Mouse (Mus musculus) kidney, postnatal 14 days (tissue): ENCODE measurements around the gene Plxna2.
A peak's percentile ranks its signal among the peaks of the same experiment; 100 is the strongest.

ENCODE experiments used
- DNase-seq: peaks from one replicate; pipeline ENCODE4 v3.0.0; 2022; ENCODE audit warnings: mixed read lengths

The Plxna2 gene

DNA sequence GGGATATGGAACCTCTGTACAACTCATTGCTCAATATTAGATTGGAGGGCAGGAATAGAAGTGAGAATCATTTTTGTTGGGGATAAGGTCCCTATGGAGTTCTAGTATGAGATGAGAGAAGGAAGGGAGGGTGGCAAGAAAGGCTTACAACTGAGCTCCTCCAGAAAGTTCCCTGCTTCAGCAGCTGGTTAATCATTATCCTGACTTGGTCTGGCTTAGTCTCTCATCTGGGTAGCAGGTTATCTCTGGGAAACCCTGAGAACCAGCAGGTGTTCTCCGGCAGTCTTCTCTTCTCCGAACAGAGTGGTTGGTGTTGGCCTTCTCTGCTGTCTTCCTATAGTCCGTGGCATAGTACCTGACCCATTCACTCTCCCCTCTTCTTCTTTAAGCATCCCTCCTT lies 5.6 kb downstream of the Plxna2 start:
- DNase-seq, result peak; percentile 56

DNA sequence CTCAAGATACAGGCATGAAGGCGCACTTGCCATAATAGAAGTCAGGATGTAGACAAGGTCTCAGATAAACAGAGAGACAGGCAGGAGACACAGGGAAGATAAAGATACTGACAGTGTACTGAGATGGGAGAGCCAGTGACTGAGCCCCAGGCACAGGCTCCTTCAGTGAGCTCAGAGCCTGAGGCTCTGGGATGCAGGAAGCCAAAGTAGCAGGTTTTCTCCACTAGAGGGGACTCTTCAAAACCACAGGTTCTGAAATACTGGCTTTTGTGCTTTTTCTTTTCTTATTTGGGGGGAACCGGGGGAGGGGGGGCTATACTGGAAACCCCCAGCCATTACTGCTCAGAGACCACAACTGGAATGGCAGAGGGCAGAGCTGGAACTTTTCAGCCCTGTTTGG lies 6.4 kb downstream of the Plxna2 start:
- DNase-seq, result peak; percentile 44

DNA sequence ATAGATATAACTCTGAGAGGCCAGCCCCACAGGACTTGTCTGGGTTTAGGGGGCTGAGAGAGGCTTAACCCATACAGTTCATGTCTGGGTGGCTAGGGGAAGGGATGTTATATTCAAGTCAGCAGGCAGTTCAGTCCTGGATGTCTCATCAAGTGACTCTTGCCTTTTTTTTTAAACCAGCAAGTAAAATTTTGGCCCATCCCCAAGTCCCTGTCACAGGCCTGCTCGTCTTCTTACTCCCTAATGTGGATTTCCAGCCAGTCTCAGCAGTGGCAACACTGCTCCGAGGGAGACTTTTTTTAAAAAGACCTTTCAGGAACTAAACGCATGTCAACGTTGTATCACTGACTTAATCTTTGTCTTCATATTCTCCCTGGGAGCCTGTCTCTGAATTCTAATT lies 7.0 kb downstream of the Plxna2 start:
- peak; percentile 43 for DNase-seq

DNA sequence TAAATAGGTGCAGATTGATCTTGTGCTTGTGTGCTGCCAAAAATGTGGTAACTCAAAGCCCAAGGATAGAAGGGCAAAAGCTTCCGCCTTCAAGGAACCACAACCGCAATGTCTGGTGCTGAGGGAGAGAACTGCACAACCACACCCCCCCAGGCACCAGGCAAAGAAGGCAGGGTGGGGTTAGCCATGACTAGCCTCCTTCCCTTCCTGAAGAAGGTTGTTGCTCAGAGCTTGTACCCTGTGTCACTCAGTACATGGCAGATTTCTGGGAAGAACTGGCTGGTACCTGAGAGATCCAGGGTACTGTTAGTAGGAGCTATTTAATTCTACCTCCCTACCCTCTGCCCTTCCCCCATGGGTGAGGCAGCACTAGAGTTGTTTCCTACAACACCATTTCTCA lies 8.1 kb downstream of the Plxna2 start:
- peak; percentile 37 for DNase-seq

DNA sequence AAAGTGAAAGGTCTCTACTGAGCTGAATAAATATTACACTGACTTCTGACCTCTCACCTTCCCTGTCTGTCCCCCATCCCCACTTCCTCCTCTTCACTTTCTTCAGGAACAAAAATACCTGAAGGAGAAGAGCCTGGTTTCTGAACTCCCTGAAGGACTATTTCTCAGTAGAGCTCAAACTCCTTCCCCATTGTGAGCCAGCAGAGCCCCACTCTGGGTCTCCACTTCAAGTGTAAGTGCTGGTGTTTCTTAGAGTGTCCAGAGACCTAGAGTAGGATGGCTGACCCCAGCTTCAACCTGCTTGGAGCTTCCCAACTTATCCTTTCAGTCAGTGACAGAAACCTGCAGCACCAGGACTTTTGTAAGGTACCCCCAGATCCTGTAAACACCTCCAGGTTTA lies 9.3 kb downstream of the Plxna2 start:
- DNase-seq, result no peak

DNA sequence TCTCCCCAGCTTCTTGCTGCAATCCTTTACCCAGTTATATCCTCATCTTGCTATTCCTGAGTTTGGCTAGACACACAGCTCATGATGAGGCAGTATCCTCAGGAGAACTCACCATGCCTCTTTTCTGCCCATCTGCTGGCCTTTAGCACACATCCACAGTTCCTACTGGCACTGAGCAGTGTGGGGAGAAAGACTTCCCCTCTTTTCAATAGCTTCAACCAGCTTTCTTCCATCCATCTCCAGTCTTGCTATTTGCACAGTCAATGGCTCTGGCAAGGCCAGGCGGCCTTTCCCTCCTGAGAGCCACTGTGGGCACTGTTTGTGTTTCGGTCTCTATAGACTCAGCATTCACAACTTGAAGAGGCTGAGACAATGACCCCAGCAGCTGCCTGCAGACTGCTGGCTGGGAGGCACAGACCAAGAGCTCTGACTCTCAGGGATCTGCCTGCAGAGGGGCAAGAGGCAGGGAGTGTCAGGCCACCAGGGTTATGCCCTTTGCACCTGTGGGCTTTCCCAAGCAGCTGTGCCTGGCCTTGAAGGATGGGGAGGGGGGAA lies 11.2 kb downstream of the Plxna2 start:
- DNase-seq, result no peak

DNA sequence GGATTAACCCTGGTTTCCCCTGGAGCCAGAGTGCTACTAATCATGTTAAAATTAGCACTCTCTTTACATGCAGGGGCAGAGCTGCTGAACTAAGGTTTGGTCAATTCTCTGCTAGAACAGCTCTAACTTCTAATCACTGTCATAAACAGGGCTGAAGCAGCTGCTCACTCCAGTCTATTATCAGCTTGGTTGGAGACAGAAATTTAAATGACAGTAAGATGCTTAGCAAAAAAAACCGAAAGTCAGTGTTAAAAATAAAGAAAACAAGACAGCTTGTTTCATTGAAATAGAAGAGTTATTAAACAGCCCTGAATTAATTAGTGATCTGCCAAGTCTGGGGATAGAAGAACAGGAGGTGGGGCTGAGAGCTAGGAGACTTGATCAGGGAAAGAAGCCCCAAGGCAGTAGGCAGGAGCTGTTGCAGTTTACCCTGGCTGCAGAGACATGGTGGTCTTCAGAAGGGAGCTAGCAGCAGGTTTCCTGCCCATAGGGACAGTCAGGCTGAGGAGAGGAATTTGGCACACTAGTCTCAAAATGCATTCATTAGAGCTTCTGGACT lies 12.6 kb downstream of the Plxna2 start:
- DNase-seq, result no peak

DNA sequence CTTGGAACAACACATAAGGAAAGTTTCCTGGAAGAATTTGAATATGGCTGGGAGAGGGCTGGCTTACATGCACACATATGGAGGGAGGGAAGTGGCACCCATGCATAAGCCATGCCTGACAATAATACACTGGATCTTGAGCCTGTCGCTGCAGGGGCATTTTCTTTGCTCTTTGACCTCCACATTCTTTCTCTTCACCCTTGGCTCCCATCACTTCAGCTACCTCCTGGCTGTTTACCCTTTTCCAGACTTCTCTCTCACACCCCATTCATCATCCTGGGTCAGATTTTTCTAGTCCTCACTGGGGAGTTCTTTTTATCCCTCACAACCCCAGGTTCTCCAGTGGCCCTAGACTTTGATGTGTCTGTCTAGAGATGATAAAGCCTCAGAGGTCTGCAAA lies 13.6 kb downstream of the Plxna2 start:
- DNase-seq, result no peak

DNA sequence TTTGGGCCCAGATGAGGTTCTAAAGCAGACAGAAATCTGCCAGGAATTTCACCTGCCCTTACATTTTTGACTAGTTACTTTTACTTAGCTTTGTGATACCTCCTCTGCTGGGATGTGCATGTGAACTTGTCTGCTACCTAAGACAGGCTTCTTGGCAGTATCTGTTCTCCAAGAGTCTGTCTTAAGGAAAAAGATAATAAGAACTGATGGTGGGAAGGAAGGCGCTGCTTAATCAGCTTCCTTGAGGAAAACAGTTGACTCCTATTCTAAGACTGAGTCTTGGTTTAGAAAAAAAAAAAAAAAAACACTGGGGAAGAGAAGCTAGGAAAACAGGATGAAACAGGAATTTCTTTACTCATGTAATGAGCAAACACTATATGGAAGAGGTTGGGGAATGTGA lies 14.0 kb downstream of the Plxna2 start:
- DNase-seq, result no peak

DNA sequence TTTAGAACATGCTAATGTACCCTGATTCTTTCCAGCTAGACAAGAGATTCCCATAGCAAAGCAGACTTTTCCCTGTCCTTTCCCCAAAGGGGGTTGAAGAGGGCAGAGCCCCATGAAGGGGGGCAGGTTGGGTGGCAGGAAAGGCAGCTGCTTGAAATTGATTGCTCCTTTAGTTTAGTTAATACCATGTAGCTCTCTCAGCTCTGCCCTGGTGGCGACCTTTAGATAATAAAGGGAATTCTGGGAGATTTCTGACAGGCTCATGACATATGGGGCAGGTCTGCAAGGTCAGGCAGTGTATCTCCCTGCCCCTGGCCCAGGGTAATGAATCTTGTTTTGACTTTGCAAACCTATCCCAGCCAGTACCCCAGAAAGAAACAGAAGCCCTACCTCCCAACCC lies 17.4 kb downstream of the Plxna2 start:
- peak; percentile 35 for DNase-seq

DNA sequence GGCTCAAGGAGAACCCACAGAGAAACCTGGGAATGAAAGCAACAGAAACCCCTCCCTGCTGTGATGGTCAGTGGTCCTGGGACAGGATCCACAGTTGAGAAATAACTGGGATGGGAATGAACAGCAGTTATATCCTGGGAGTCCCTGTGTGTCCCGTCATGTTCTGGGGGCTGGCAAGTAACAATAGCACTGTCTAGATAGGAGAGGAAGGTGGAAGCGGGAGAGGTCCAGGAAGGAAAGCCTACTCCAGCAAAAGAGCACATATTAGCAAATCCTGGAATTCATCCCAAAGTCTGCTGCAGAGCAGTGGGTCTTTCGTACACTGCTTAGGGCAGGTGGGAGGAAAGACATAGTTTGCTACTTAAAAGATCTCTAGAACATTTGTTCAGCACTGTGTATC lies 17.9 kb downstream of the Plxna2 start:
- peak; percentile 36 for DNase-seq

DNA sequence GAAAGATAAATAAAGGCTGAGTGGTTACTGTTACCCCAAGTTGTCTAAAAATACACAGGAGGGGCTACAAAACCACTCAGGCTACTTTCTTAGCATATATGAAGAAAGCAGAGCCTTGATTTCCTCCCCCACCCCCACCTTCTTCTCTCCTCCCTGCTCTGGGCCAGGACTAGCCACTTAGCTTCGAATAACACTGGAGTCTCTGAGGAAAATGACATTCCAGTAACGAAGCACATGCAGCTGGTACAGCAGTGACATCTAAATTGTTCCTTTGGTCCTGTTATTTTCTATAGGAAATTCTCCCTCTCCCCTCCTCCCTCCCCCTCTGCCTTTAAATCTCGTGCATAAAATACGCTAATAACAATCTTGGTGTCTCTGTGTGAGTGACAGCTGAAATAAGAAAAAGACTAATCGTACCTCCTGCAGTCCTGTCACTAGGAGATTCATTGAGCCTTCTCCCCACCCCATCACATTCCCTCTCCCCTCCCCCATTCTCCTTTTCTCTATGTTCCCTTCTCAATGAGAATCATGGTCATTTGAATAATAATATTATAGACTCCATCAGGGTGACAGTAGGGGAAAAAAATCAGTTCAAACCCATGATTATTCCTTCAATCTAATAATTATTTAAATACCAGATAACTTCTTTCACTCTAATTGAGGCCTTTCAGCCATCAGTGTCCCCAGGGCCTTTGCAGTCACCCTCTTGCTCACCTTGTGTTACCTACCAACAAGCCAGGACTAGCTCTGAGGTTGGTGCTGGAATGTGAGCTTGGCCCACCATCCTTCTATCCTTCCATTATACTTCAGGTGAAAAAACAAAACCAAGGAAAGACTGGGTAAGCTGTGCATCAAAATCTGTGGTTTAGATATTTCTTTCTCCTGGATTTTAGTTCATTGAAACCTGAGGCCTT lies 19.6 kb downstream of the Plxna2 start:
- no peak for DNase-seq

DNA sequence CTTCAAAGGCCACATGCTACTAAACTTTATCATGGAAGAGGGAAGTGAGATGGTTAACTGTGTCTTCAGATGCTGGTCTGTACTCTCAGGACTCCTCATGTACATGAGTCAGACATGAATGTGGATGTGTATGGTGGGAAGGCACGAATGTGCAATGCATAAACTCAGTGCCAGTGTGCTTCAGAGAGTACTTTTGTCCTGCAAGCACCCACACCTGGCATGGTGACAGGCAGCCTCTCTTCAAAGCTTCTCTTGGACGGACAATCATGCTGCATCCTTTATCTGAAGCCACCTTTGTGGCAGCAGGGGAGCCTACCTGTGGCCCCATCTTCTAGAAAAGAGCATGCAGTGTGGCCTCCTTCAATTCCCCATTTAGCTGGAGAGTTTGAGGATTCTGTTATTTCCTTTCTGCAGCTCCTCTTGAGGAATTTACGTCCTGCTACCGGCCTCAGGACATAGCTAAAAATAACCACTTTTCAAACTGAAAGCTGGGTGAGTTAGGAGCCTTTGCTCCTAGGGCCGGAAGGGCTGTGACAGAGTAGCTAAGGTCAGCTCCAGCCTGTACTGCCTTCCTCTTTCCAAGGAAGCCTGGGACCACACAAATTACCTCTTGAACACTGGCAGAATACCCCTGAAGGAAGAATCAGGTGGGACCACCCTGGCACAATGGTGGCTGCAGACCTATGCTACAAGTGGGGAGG lies 23.7 kb downstream of the Plxna2 start:
- DNase-seq, result peak; percentile 67

DNA sequence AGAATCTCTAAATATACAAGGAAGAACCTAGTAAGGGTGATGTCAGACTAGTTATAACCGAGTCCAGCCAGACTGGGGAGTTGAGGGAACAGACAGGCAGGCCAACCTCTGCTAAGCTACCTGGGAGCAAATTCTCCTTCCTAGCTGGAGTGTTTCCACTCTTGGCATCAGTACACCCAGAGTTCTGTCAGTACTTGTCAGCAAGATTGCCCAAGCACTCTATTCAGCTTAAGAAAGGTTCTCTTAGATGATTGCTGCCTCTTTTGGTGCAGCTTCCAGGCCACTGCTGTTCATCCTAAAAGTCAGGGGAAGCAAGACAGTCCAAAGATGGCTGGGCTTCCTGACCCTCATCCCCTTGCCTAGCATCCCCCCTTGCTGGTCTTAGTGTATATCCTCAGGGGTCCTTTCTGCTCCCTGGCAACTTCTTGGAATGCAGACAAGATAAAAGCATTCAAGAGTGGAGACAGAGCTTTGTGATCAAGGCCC lies 24.3 kb downstream of the Plxna2 start:
- DNase-seq, result no peak

DNA sequence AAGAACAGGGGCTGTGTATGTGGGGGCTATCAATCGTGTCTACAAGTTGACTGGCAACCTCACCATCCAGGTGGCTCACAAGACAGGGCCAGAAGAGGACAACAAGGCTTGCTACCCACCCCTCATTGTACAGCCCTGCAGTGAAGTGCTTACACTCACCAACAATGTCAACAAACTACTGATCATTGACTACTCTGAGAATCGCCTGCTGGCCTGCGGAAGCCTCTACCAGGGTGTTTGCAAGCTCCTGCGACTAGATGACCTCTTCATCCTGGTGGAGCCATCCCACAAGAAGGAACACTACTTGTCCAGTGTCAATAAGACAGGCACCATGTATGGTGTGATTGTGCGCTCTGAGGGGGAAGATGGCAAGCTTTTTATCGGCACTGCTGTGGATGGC lies 25.9 kb downstream of the Plxna2 start:
- no peak for DNase-seq

DNA sequence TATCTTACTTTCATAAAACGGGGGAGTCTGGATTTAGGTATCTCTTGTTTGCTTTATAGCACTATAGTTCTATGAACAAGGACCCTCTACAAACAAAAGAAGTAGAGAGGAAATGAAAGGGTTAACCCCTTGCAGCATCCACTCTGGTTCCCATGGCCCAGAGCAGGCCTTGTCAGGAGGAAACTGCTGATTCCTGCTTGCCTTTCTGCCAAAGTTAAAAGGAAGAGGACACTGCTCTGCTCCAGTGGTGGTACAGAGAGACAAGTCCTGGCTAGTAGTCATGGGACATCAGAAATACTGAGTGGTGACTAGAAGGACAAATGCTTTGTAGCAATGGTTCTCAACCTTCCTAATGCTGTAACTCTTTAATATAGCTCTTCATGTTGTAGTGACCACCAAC lies 27.9 kb downstream of the Plxna2 start:
- no peak for DNase-seq

DNA sequence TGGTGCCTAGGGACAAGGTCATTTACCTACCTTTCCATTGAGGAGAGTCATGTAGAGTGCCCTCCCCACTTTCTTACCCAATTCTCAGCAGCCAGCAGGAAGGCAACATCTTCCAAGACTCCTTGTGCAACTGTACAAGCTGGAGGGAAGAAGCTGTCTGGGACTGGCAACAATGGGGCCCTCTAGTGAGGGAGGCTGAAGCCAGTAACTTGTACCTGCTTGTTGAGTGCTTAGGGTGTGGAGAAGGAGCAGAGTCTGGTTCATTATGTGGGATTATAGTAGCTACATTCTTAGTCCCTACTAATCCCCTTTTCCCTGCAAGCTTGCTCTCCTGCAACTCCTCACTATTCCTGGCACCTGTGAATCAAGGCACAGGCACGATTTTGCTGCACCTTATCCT lies 32.1 kb downstream of the Plxna2 start:
- no peak for DNase-seq

DNA sequence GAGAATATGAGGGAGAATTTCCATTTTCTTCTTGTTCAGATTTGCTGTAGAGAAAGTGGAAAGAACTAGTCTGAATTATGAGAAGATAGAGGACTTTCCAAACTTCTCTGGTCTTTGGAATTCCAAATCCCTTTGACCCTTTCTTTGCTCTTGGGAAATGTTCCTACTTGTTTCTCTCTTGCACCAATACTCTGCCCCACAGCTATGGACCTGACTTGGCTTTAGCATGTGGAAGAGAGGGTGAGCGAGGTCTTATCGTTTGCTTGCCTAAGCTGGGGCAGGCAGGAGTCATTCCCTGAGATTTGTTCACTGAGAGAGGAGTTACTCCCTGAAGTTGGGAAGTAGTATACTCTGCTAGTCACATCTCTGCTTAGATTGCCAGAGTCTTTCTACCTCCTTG lies 32.5 kb downstream of the Plxna2 start:
- no peak for DNase-seq

DNA sequence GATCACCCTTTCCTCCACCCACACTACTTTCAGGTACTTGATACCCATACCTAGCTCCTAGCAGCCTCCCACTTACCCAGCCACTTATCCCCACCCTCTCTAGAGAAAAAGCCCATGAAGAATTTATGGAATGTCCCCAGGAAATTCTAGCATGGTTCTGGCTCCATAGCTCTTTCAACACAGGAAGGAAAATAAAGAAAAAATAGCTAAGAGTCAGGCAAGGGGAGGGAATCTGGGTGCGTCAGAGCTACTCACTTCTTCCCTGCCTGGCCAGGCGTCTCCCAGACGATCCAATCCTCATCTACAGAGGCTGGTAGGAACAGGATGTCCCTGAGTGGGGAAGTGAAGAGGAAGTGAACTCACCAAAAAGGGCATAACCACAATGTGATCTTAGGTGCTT lies 34.0 kb downstream of the Plxna2 start:
- DNase-seq, result peak; percentile 69

DNA sequence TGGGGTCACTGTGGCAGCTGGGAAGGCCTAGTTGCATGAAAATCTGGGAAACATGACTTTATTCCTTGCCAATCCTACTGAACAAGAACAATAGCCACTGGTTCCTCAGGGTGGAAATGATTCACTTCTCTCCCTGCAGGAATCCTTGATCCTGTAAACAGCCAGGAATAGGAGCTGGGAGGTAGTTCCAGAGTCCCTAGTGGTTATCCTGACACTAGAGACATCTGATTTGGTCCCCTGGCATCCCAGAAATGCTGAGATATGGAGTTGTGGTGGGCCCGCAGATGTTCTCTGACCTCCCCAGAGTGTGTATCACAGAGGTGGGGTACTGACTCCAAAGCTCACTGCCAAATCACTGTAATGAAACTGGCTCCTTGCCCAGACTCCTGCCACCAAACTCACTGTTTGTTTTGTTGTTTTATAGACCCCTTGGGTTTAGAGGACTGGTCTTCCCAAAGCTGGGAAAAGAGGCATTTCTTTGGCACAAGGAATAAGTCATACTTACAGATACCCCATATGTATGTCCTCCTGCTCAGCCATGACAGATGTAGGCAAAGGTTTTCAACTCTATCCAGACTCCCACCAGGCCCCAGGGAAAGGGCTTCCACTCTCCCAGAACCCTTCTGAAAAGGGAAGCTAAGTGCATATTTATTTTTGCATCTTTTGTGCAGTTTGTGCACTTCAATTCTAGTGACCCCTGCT lies 40.6 kb downstream of the Plxna2 start:
- peak; percentile 69 for DNase-seq

DNA sequence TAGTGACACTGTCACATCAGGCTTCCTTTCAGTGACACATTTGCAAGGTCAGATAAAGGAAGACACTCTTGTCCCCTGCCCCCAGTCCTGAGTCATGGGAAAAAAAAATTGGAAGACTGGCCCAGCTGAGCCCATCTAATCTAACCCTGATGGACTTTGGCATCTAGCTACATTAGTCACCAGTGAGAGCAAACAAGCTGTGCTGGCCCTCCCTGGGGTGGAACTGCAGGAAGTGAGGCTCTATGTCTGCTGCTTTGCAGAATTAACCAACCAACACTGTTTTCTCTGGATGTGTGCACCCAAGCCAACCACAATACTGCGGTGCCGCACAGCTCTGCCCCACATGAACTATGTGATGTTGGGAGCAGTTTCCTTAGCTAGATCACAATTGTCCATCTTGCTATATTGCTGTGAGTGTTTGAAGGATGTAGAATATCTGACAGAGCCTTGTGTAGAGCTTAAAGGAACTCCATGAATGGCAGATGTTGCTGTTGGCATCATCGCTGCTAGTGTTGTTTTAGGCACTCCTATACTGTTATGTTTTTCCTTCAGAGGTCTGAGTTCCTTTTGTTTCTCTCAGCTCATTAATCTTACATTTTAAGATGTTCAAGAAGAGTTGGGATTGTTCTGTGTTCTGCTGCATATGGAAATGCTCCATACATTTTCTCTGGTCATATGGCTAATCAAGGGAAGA lies 42.6 kb downstream of the Plxna2 start:
- DNase-seq, result peak; percentile 80

DNA sequence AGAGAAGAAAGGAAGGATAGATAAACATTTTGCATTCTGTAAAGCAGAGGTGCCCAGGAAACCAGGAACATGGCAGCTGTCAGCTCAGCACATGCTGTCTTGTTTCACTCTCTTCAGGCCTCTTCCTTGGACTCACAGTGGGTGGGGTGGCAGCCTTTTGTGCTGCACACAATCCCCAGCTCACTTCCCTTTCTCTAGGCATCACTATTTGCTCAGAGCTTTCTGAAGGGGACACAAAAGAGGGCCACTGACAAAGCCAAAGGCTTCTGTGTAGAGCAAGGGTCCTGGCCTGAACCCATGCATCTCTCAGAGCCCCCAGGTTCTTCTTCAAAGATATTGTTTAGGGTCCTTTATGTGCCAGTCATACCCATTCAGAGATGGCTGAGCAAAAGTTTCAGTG lies 45.0 kb downstream of the Plxna2 start:
- DNase-seq, result no peak
